9 mouse cellular contexts compared by ENCODE assay signal in genomic region chr5:24749731-24750130, GRCm38 (mm10). TPM values are rescaled to one million over a fixed set of nuclear protein-coding genes. Genes with fewer than 3 reads are reported as not detected.
DNase-seq lines count a peak whose midpoint lies in the region; ATAC-seq lines count a peak whose summit lies in the region.
"Had no signal": no experiment of that assay in that cellular context is flagged by ENCODE, and none has a peak within 500 bp of the region (broad histone marks: within the 10 kb centered on the region; RNA-seq: fewer than 3 reads in every experiment).

No protein-coding gene starts in this region.

- H3K9me3 ChIP-seq in hindbrain, embryonic 11.5 days (ENCODE audit: control insufficient read depth, low read length), result no peaks in the 10 kb centered on the region
- H3K9me3 ChIP-seq in midbrain, embryonic 12.5 days, result no peaks in the 10 kb centered on the region

- H3K4me1 ChIP-seq in hindbrain, embryonic 11.5 days (replicated peaks; ENCODE audit: control insufficient read depth, insufficient read depth, low read length), result peaks cover 9% of the 10 kb centered on the region; the same call in 1 of the 2 replicates
- peaks cover 23% of the 10 kb centered on the region for H3K4me1 ChIP-seq in midbrain, embryonic 12.5 days

- DNase-seq in embryo, embryonic 10 days (ENCODE audit: low spot score), result peak; percentile 4
- DNase-seq in embryo, embryonic 10.5 days (ENCODE audit: low spot score), result no peak
- peak; percentile 25 for DNase-seq in R1 (ENCODE audit: low read depth, low spot score)
- no peak for DNase-seq in hindbrain, embryonic 11.5 days (ENCODE audit: low spot score)
- DNase-seq in c-Kit-positive CD71-positive TER-119-positive erythroid progenitor cells, embryonic 14.5 days (ENCODE audit: low spot score), result no peak
- no peak for DNase-seq in yolk sac, embryonic 10.5 days (ENCODE audit: low spot score)
- DNase-seq in urinary bladder, postnatal 25 days (ENCODE audit: low spot score), result no peak

- no peaks in the 10 kb centered on the region for H3K36me3 ChIP-seq in hindbrain, embryonic 11.5 days (ENCODE audit: control insufficient read depth, insufficient read depth, low read length)
- no peaks in the 10 kb centered on the region for H3K36me3 ChIP-seq in midbrain, embryonic 12.5 days

- H3K4me2 ChIP-seq in hindbrain, embryonic 11.5 days (replicated peaks; ENCODE audit: low read depth, low read length), result peak overlapping the region; percentile 96
- H3K4me2 ChIP-seq in midbrain, embryonic 12.5 days (replicated peaks), result peak overlapping the region; percentile 92

- no peak overlapping the region for H3K27ac ChIP-seq in hindbrain, embryonic 11.5 days (ENCODE audit: low read depth, low read length)
- peak overlapping the region; percentile 54; the same call in 1 of the 2 replicates for H3K27ac ChIP-seq in midbrain, embryonic 12.5 days (replicated peaks)

- 61% methylated on average over 5 of the region's 5 CpGs for WGBS in hindbrain, embryonic 11.5 days
- WGBS in midbrain, embryonic 12.5 days, result 61% methylated on average over 5 of the region's 5 CpGs

- H3K9ac ChIP-seq in hindbrain, embryonic 11.5 days (ENCODE audit: low read depth, low read length), result no peak overlapping the region
- peak overlapping the region; percentile 71; the same call in 1 of the 2 replicates for H3K9ac ChIP-seq in midbrain, embryonic 12.5 days (replicated peaks)

- ATAC-seq in hindbrain, embryonic 11.5 days (ENCODE audit: low FRiP score), result peak; percentile 25
- 0 out of 2 replicates have a peak, but pooled peaks have one; percentile 25 for ATAC-seq in midbrain, embryonic 12.5 days (ENCODE audit: low FRiP score, low read depth)

- H3K27me3 ChIP-seq in hindbrain, embryonic 11.5 days (ENCODE audit: control insufficient read depth, insufficient read depth, low read length), result no peaks in the 10 kb centered on the region
- peaks cover 25% of the 10 kb centered on the region for H3K27me3 ChIP-seq in midbrain, embryonic 12.5 days

- H3K4me3 ChIP-seq in hindbrain, embryonic 11.5 days (ENCODE audit: low read depth, low read length), result peak overlapping the region; percentile 57
- H3K4me3 ChIP-seq in midbrain, embryonic 12.5 days, result peak overlapping the region; percentile 56; the same call in 1 of the 2 replicates

RNA-seq across cellular contexts. Expression of gene Crygn, which starts 8.1 kb away (rescaled TPM):
- 0.84 TPM in 1 of 2 replicates, not detected in the other for polyA plus RNA-seq in hindbrain, embryonic 11.5 days (2014; fragmentation: Nextera tagmentation; extraction: Ambion mirVana)
- not detected in 2 replicates for polyA plus RNA-seq in midbrain, embryonic 12.5 days (2016; fragmentation: Nextera tagmentation; extraction: Ambion mirVana)
- polyA plus RNA-seq: C2C12 had no signal

RNA-seq across cellular contexts. Expression of gene Wdr86, which starts 19.2 kb away (rescaled TPM):
- 15.4 and 17.5 TPM in 2 replicates for polyA plus RNA-seq in hindbrain, embryonic 11.5 days (2014; fragmentation: Nextera tagmentation; extraction: Ambion mirVana)
- polyA plus RNA-seq in midbrain, embryonic 12.5 days (2016; fragmentation: Nextera tagmentation; extraction: Ambion mirVana), result 8.1 and 11.7 TPM in 2 replicates
- polyA plus RNA-seq: C2C12 had no signal

Comparison
In these comparisons a context has a peak if more than half of its experiments do, and no peak if none do; other contexts are left out.
1. DNase-seq: peak in embryo, embryonic 10 days (single experiment) and R1 (single experiment); none in embryo, embryonic 10.5 days (single experiment), hindbrain, embryonic 11.5 days (single experiment), c-Kit-positive CD71-positive TER-119-positive erythroid progenitor cells, embryonic 14.5 days (single experiment), yolk sac, embryonic 10.5 days (single experiment) and urinary bladder, postnatal 25 days (single experiment).